Mouse (Mus musculus) midbrain, embryonic 15.5 days (tissue): ENCODE measurements at regions not wholly inside any gene's neighbourhood (a gene's known extent, or its start where the extent isn't known, plus 50 kb on each side); places are given as distances from the start of the nearest gene placed in this dataset.

ENCODE experiments used
- ATAC-seq: fragments of 200-750 bp; cut with Nextera tagmentation; replicated peaks from 2 replicates; pipeline ENCODE4 v1.8.0; 2017; ENCODE audit warnings: moderate TSS enrichment
- H3K27ac ChIP-seq: fragments of 300-500 bp; sonication (generic); 2 replicates; pipeline ENCODE4 v1.5.1; 2015; ENCODE audit warnings: mild to moderate bottlenecking, inconsistent platforms
- H3K27me3 ChIP-seq: fragments of 300-500 bp; sonication (generic); replicated peaks from 2 replicates; pipeline ENCODE4 v1.6.1; 2015; ENCODE audit warnings: inconsistent platforms
- H3K36me3 ChIP-seq: fragments of 300-500 bp; sonication (generic); replicated peaks from 2 replicates; pipeline ENCODE4 v1.6.1; 2015; ENCODE audit warnings: inconsistent platforms
- H3K4me1 ChIP-seq: fragments of 300-500 bp; sonication (generic); 2 replicates; pipeline ENCODE4 v1.6.1; 2015; ENCODE audit warnings: inconsistent platforms
- H3K4me2 ChIP-seq: fragments of 300-500 bp; sonication (generic); 2 replicates; pipeline ENCODE4 v1.6.1; 2015; ENCODE audit warnings: inconsistent platforms, mild to moderate bottlenecking, moderate library complexity
- H3K4me3 ChIP-seq: fragments of 300-500 bp; sonication (generic); 2 replicates; pipeline ENCODE4 v1.5.1; 2015; ENCODE audit warnings: mild to moderate bottlenecking, inconsistent platforms
- H3K9ac ChIP-seq: fragments of 300-500 bp; sonication (generic); 2 replicates; pipeline ENCODE4 v1.6.1; 2015; ENCODE audit warnings: mild to moderate bottlenecking, inconsistent platforms
- H3K9me3 ChIP-seq: fragments of 300-500 bp; sonication (generic); 2 replicates; pipeline ENCODE4 v1.6.1; 2016; ENCODE audit warnings: inconsistent platforms
- WGBS: fragments of 180-500 bp; shearing (Covaris S2); methylation state at CpG from one replicate; pipeline ENCODE4 v1.1.7; 2015; ENCODE audit warnings: mixed read lengths; 5-methylcytosine and 5-hydroxymethylcytosine counted together

DNA sequence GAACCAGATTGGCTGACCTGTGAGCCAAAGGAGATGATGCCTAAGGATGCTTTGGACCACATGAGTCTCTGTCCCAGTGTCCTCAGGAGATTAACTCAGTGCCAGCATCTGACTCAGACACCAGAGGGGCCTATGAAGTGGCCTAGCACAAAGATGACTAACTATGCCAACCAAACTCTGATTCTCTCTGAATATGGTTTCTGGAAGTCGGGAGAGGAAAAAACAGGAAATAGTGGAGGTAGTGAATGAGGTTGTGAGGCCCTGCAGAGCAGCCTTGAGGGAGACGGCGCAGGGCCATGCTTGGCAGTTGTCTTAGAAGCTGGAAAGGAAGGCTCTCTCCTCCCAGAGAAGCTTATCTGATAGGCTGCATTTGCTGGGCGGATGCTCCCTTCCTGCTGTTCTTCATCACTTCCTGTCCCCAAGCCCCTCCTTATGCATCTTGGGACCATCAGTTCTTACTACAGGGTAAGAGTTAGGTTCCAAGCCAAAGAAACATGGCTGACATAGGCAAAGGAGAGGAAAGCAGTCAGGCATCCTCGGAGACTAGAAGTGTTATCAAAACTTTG is 155.4 kb downstream of the Tle3 start:
- 77% methylated on average over 5 of the region's 5 CpGs for WGBS

DNA sequence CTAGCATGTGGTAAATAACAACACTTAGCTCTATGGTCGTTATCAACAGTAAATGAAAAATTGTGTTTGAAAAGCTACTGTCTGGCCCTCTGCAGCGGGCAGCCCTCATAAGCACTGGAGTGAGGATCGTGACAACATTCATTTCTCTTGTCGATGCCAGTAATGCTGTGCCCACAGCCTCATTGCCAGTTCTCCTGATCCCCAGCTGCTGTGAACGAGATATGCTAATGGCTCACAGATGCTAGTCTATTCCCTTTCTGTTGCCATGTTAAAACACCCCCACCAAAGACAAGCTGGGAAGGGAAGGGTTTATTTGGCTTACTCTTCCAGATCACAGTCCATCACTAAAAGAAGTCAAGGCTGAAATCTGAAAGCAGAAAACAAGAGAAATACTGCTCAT is 148.0 kb downstream of the Tle3 start:
- no peaks in the 10 kb centered on the region for H3K4me1 ChIP-seq
- no peak overlapping the region for H3K27ac ChIP-seq
- no peak overlapping the region for H3K9ac ChIP-seq
- H3K9me3 ChIP-seq: peaks cover 5% of the 10 kb centered on the region
- ATAC-seq: no peak
- H3K4me2 ChIP-seq: no peak overlapping the region
- H3K27me3 ChIP-seq: no peaks in the 10 kb centered on the region
- no peak overlapping the region for H3K4me3 ChIP-seq
- 80% methylated on average over 5 of the region's 5 CpGs for WGBS
- H3K36me3 ChIP-seq: no peaks in the 10 kb centered on the region

More for the DNA sequence above, 155.4 kb downstream of the Tle3 start:
- Histone ChIP-seq H3K9ac (no peak overlapping the region), H3K4me2 (no peak overlapping the region), H3K4me3 (no peak overlapping the region), H3K27me3 (0 out of 2 replicates have a peak, but pooled peaks cover 3% of the 10 kb centered on the region), H3K36me3 (no peaks in the 10 kb centered on the region), H3K4me1 (peaks cover 31% of the 10 kb centered on the region), H3K27ac (no peak overlapping the region), H3K9me3 (no peaks in the 10 kb centered on the region)
- no peak for ATAC-seq

DNA sequence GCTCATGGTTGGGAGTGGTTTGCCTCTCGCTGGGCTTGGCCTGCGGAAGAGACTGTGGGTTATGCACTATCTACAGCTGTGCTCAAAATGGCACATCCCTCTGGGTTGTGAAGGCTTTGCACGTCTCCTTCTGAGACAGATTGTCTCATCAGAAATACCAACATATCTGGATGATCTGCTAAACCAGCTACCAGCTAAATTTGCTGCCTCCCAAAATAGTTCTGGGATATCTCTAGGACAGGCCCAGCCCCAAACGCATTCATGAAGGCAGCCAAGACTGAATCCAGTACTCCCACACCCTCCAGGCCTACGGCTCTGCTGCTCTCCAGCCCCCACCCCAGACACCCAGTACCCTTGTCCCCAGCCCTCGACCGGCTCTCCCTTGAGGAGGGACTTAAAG is 145.7 kb downstream of the Tle3 start:
- Histone ChIP-seq H3K4me2 (no peak overlapping the region), H3K9me3 (peaks cover 5% of the 10 kb centered on the region), H3K9ac (no peak overlapping the region), H3K4me1 (no peaks in the 10 kb centered on the region), H3K36me3 (no peaks in the 10 kb centered on the region), H3K4me3 (no peak overlapping the region), H3K27me3 (no peaks in the 10 kb centered on the region), H3K27ac (no peak overlapping the region)
- 93% methylated on average over 7 of the region's 7 CpGs for WGBS
- ATAC-seq: no peak

DNA sequence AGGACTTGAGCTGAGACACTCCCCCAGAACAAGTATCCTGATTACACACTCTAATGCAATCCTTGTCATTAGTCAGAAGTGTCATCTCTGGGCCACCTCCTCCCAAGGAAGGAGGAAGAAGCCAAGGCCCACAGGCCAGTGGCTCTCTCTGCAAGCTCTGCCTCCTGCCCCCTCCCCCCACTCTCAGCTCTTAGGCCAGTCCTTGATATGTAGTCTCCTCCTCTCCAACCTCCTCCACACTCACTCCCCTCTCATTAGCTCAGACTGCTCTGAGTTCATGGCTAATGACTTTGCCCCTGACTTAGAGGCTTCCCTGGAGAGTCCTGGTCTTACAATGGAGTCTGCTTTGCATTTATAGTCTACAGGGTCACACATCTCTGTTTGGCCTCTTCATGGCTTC is 139.3 kb downstream of the Tle3 start:
- H3K9ac ChIP-seq: no peak overlapping the region
- H3K27ac ChIP-seq: no peak overlapping the region
- H3K36me3 ChIP-seq: no peaks in the 10 kb centered on the region
- no peaks in the 10 kb centered on the region for H3K9me3 ChIP-seq
- H3K27me3 ChIP-seq: no peaks in the 10 kb centered on the region
- no peak overlapping the region for H3K4me2 ChIP-seq
- no peak overlapping the region for H3K4me3 ChIP-seq
- ATAC-seq: no peak
- H3K4me1 ChIP-seq: peaks cover 23% of the 10 kb centered on the region

DNA sequence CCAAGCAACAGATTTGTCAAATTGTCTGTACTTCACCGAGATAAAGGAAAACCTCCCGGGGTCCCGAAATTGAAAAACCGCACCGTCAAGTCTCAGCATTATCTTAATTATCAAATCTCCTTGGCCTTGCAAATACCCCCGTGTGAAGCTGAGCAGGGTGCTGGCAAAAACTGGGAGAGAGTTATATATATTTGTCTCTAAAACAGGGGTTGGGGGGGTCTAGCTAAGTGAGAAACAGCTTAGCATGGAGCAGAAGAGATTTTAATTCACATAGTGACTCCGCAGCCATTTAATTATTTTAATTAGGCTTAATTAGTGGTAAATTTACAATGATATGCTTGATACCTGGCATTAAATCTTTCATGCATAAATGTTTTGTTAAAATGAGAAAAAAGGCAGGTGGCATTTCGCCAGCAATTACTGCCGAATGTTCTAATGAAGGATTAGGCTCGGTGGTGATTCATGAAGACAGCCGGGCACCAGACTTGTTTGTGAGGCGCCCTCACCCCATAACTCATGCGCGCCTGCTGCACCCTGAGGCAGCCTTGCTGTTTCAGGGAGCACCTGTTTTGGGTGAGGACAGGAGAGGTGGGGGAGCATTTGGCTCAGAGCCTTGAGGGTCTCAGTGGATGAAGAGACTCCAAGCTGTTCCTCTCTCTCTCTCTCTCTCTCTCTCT is 138.2 kb downstream of the Tle3 start:
- Histone ChIP-seq H3K4me2 (peak overlapping the region; percentile 11; the same call in 1 of the 2 replicates), H3K4me3 (no peak overlapping the region), H3K9ac (no peak overlapping the region), H3K4me1 (peaks cover 23% of the 10 kb centered on the region), H3K9me3 (no peaks in the 10 kb centered on the region), H3K36me3 (no peaks in the 10 kb centered on the region), H3K27me3 (no peaks in the 10 kb centered on the region), H3K27ac (0 out of 2 replicates have a peak overlapping the region, but pooled peaks have one; percentile 31)
- 0 out of 2 replicates have a peak, but pooled peaks have one; percentile 41 for ATAC-seq
- 14% methylated on average over 14 of the region's 14 CpGs for WGBS

DNA sequence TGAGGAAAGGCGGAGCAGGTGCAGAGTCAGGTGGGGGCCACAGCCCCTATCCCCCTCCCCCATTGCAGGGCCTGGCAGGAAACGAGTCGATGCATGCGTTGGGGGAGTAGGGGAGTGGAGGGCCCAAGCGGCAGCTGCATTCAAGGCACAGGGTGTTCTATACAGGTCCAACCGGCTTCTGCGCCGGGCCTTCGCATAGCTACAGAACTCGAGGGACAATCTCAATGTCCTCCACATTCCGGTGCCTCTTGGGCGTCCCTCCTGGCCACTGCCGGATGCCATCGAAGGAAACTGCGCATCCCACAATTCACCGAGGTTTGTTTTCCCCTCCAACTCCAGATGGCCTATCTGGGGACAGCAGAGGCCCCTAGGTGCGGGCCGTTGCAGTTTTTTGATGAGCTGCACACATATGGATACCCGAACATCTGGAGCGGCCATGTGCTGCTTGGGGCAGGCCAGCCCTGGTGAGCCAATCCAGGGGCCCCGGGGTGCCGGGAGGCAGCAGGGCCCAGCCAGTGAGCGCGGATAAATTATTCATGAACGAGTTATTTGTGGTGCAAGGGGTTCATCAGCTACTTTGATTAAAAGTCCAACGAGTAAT is 137.5 kb downstream of the Tle3 start:
- Histone ChIP-seq H3K4me3 (no peak overlapping the region), H3K4me2 (0 out of 2 replicates have a peak overlapping the region, but pooled peaks have one; percentile 11), H3K9me3 (no peaks in the 10 kb centered on the region), H3K36me3 (no peaks in the 10 kb centered on the region), H3K27me3 (no peaks in the 10 kb centered on the region), H3K27ac (peak overlapping the region; percentile 35), H3K4me1 (peaks cover 23% of the 10 kb centered on the region), H3K9ac (no peak overlapping the region)
- 14% methylated on average over 26 of the region's 26 CpGs for WGBS
- peak; percentile 77 for ATAC-seq

DNA sequence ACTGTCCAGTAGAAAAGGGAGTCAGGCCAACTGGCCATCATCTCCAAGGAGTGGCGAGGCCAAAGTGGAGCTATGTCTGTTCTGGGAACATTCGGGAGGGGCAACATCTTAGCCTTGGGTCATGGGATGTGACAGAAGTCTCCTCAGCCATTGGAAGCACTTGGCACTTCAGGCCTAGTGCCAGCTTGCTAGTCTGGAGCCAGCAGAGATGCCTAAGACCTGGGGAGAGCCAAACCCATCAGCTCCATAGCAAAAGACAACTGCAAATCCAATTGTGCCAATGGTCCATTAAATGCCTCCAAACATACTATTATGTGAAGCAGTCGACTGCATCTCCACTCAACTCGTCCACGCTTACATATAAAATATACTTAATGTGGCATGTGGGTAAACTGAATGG is 136.9 kb downstream of the Tle3 start:
- no peak overlapping the region for H3K27ac ChIP-seq
- 64% methylated on average over 5 of the region's 5 CpGs for WGBS
- no peak overlapping the region for H3K4me2 ChIP-seq
- H3K4me1 ChIP-seq: peaks cover 23% of the 10 kb centered on the region
- ATAC-seq: no peak
- no peaks in the 10 kb centered on the region for H3K36me3 ChIP-seq
- no peak overlapping the region for H3K9ac ChIP-seq
- H3K9me3 ChIP-seq: no peaks in the 10 kb centered on the region
- H3K4me3 ChIP-seq: no peak overlapping the region
- H3K27me3 ChIP-seq: no peaks in the 10 kb centered on the region

DNA sequence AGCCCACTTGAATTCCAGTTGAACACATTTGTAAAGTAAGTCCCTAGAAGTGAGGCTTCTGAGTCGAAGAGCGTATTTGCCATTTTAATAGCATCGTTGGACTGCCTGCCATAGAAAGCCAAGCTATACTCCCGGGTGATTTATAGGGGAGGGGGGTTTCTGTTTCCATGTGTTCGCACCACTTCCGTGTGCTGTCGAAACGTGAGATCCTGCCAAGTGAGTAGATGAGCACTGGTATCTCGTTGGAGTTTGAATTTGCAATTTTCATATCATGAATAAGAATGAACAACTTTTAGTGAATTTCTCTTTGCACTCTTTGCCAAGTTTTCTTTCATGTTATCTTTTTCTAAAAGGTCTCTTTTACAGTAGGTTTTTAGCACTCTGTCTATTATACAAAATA is 128.7 kb downstream of the Tle3 start:
- Histone ChIP-seq H3K27ac (no peak overlapping the region), H3K4me3 (no peak overlapping the region), H3K9me3 (no peaks in the 10 kb centered on the region), H3K9ac (no peak overlapping the region), H3K4me1 (no peaks in the 10 kb centered on the region), H3K27me3 (no peaks in the 10 kb centered on the region), H3K36me3 (no peaks in the 10 kb centered on the region), H3K4me2 (no peak overlapping the region)
- no peak for ATAC-seq
- WGBS: 82% methylated on average over 9 of the region's 9 CpGs

DNA sequence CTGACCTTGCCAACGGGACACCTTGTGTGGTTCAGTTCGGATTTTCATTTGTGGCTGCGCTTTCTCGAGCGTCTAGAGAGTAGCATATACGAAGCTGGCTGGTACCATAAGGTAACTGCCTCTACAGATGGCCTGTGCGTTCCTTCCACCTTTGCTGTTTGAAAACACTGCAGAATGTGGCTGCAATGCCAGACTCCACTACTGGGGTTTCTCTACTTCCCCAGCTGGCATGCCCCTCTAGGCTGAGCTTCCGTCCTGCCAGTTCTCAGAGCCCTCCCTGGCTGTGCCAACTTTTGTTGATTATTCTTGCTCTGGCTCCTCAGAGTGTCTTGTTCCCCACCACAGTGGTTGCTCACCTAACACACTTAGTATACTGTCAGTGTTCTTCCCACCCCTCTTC is 120.7 kb downstream of the Tle3 start:
- no peak overlapping the region for H3K9ac ChIP-seq
- H3K4me3 ChIP-seq: no peak overlapping the region
- no peaks in the 10 kb centered on the region for H3K27me3 ChIP-seq
- H3K36me3 ChIP-seq: no peaks in the 10 kb centered on the region
- peaks cover 18% of the 10 kb centered on the region for H3K4me1 ChIP-seq
- H3K4me2 ChIP-seq: no peak overlapping the region
- H3K9me3 ChIP-seq: no peaks in the 10 kb centered on the region
- ATAC-seq: no peak
- 80% methylated on average over 8 of the region's 8 CpGs for WGBS
- H3K27ac ChIP-seq: no peak overlapping the region

DNA sequence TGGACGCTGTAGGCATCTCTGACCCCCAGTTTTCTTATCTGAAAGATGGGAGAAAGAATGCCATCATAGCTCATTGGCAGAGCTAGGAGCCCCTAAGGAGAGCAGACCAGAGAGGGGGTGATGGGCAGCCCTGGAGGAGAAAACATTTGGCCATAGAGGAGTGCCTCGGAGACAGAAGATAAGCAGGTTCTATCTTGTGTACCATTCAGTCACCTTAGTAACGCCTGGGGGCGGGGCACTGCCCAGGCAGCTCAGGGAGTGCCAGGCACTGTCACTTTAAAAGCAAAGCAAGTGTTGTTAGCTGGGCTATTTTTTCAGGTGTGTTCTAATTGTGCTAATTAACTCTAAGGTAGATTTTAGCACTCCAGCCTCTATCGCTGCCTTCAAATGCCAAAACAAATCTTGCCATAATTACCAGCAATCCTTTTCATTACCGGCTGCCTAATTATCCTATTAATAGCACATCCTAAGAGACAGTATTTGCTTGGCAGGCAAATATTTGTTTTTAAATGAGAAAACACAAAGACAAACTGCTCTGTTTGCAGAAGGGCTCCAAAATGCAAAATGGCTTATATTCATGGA is 119.1 kb downstream of the Tle3 start:
- Histone ChIP-seq H3K4me2 (no peak overlapping the region), H3K27ac (no peak overlapping the region), H3K4me1 (peaks cover 18% of the 10 kb centered on the region), H3K27me3 (no peaks in the 10 kb centered on the region), H3K4me3 (no peak overlapping the region), H3K36me3 (no peaks in the 10 kb centered on the region), H3K9me3 (no peaks in the 10 kb centered on the region), H3K9ac (no peak overlapping the region)
- no peak for ATAC-seq
- WGBS: 43% methylated on average over 6 of the region's 6 CpGs

DNA sequence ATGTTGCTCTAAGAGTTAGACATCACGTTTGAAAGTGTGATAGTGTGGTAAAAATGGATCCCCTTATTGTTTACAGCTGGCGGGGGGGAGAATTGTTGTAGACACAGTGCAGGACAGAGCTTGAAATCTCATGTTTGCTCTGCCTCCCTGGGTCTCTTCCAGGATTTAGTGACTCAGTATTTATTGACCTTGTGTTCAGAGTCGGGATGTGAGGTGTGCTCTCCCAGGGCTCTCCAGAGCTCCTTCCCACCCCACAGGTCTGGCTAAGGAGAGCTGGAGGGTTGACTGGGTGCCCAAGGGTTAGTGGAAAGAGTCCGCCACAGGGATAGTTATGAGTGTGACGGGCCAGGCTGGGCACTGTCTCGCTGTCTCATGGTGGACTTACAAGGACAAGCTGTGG is 117.8 kb downstream of the Tle3 start:
- Histone ChIP-seq H3K36me3 (no peaks in the 10 kb centered on the region), H3K9me3 (no peaks in the 10 kb centered on the region), H3K9ac (no peak overlapping the region), H3K4me1 (peaks cover 18% of the 10 kb centered on the region), H3K4me3 (no peak overlapping the region), H3K27ac (no peak overlapping the region), H3K4me2 (no peak overlapping the region), H3K27me3 (no peaks in the 10 kb centered on the region; the same call in 1 of the 2 replicates)
- no peak for ATAC-seq
- WGBS: 70% methylated on average over 6 of the region's 6 CpGs

DNA sequence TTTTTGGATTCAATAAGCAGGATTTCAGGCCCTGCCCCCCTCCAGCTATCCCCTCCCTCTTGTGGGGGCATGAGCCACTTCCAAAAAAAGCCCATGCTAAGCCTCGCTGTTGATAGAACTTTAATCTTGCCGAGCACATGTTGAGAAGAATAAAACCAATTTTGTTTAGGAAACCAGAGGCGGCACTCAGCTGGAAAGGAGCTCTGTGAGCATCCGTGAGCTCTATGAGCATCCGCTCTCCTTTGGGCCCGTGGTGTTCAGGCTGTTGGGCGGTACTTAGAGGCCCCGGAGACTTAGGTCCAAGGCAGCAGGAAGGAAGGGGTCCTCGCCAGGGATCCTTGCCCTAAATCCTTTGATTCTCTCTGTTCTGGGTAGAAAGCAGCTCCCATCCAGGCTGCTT is 117.0 kb downstream of the Tle3 start:
- ATAC-seq: no peak; the same call in 1 of the 2 replicates
- peaks cover 18% of the 10 kb centered on the region for H3K4me1 ChIP-seq
- H3K4me3 ChIP-seq: no peak overlapping the region
- WGBS: 5% methylated on average over 9 of the region's 9 CpGs
- no peak overlapping the region for H3K9ac ChIP-seq
- no peaks in the 10 kb centered on the region for H3K36me3 ChIP-seq
- H3K4me2 ChIP-seq: no peak overlapping the region
- no peak overlapping the region for H3K27ac ChIP-seq
- peaks cover 4% of the 10 kb centered on the region; the same call in 1 of the 2 replicates for H3K27me3 ChIP-seq
- H3K9me3 ChIP-seq: no peaks in the 10 kb centered on the region
